Mouse (Mus musculus): ENCODE data around the gene Calhm1. TPM values are rescaled to one million over a fixed set of nuclear protein-coding genes. Genes with fewer than 3 reads are reported as not detected.
"Not testable (repeated sequence)": the region's sequence is repeated elsewhere in the genome, so short reads cannot be mapped to it uniquely, and the experiment has no call there.

Calhm1 gene
- total RNA-seq, 4 experiments from 2014 or later: not detected

DNA sequence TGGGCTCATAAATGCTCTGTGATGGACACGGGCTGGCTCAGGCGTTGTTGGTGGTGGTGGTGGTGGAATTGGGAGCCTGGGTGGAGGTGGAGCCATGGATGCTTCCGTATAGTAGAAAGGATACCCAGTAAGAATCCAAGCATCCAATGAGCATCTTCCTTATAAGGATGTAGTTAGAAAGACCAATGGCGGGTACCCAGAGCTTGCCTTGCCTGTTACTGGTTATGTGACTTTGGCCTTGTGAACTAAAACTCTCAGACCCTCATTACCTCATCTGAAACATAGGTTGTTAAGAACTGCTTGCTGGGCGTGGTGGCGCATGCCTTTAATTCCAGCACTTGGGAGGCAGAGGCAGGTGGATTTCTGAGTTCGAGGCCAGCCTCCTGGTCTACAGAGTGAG, 9.7 kb upstream of the Calhm1 start:
- DNase-seq (ENCODE audit: low spot score in 2 of 2): no peak

DNA sequence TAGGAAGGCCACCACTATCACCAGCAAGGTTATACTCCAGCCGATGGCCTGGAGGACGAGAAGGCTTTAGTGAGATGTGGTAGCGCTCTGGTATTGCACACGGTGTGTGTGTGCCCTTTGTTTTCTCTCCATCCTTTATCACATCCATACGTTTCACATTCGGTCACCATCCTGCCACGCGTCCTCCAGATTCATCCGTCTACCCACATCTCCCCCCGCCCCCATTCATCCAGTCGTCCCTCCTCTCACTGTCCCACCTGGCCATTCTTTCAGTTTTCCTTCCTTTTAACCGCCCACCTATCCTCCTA, 8.0 kb upstream of the Calhm1 start:
- no peak for DNase-seq (ENCODE audit: low spot score in 2 of 2)

- no peak for DNase-seq (ENCODE audit: low spot score in 2 of 2)
These were observed 7.4 kb upstream of the Calhm1 start for GRCm38 (mm10) chr19:47151332-47152061.

GRCm38 (mm10) chr19:47149854-47150253, 5.8 kb upstream of the Calhm1 start:
- no peak for DNase-seq (ENCODE audit: low spot score in 2 of 2)

DNA sequence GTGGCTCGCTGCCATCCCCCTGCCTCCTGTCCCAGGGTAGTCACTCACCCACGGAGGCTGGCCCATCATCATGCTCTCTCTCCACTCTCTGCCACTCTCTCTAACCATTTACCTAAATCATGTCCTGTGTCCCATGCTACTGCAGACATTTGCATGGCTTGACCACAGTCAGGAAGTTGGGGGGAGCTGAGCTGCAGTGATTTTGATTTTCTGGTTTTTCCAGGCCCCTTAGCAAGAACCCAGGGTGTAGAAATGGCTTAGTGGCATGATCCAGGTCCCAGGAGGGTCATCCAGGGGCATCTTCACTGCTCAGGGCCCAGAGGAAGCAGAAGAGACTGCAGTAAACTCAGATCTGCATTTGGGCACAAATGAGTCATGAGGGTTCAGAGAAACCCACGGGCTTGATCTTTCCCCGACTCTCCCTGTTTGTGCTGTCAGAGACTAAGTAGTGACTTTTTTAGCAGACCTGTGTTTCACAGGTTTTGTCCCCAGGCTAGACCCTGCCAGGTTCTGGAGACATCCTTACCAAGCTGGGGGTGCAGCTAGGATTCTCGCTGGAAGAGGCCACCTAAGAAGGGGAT, 4.3 kb upstream of the Calhm1 start:
- DNase-seq (ENCODE audit: low spot score in 2 of 2): no peak

- no peak for DNase-seq (ENCODE audit: low spot score in 2 of 2)
These were observed 1.6 kb downstream of the Calhm1 start for GRCm38 (mm10) chr19:47142438-47142837.

DNA sequence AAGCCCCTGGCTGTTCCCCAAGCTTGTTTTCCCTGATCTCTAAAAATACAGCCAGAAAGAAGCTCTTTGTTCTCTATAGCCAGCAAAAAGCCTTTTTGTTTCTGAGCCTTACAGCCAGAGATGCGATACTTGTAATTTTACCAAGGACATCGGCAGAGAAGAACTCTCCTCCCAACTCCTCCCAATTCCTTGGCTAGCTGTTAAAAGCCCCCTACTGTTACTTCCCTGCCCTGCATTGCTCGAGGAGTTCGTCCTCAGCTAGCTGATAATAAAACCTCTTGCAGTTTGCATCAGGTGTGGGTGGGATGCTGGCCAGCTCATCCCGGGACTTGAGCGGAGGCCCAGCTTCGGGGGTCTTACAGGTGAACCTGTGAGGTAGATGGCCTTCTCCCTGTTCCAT, 4.4 kb downstream of the Calhm1 start:
- not testable (repeated sequence) for DNase-seq (ENCODE audit: low spot score in 2 of 2)

DNA sequence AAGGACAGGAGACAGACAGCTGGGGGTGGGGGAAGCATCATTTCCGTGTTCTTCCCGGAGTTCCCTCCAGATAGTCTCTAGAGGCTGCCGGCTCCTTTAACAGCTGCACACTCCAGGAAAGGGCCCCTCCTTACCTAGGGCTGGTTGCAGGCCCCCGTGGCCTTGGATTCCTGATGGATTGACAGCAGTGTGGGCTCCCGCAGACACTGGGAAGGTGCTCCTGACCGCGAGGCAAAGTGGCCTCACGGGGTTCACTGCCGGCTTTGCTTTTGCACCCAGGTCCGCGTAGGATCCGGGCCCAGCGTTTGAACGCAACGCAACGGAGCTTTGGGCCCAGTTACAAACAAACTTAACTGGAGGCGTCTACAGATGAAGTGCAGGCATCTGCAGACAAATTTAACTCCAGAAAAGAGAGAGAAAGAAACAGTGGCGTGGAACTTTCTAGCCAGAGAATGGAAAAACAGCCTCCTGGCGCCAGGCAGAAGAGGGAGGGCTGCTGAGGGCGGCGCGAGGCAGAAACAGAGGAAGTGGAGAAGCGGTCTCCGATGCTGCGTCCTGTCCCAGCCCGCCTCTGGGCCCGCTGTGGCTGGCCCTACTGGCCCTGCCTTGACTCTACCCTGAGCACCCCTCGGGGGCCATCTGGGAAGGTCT, 6.2 kb downstream of the Calhm1 start, which contains the start of gene Calhm2:
Gene Calhm2, minus strand, starts transcription at position 524 of the 651 bp plus-strand sequence.
- peak in 1 of 2 experiments; percentile 36 for DNase-seq (ENCODE audit: low spot score in 2 of 2)

- DNase-seq (ENCODE audit: low spot score in 2 of 2): peak; percentile 44 to 68
These were observed 6.9 kb downstream of the Calhm1 start for GRCm38 (mm10) chr19:47137051-47137581.

- DNase-seq (ENCODE audit: low spot score in 2 of 2): no peak
These were observed 7.9 kb downstream of the Calhm1 start for GRCm38 (mm10) chr19:47136170-47136569.

DNA sequence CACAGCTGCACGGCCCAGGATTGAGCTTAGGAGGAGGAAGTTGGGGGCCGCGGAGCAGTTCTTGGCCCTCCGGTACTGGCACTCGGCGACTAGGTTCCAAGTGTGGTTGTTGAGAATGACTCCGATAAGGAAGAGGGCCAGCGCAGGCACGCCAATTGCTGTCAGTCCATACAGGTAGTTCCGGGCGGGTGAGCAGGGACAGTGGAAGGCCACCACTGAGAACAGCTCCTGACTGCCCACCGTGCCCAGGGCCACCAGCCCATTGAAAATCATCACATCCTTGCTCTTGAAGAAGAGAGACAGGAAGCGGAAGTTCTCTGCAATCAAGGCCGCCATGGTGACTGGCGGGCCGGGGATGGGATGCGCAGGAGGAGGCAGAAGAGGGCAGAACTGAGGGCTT, 8.5 kb downstream of the Calhm1 start:
- DNase-seq (ENCODE audit: low spot score in 2 of 2): no peak

- DNase-seq (ENCODE audit: low spot score in 2 of 2): no peak
These were observed 10.9 kb downstream of the Calhm1 start for GRCm38 (mm10) chr19:47133161-47133560.

- DNase-seq (ENCODE audit: low spot score in 2 of 2): no peak
These were observed 13.4 kb downstream of the Calhm1 start for GRCm38 (mm10) chr19:47130551-47131125.

DNA sequence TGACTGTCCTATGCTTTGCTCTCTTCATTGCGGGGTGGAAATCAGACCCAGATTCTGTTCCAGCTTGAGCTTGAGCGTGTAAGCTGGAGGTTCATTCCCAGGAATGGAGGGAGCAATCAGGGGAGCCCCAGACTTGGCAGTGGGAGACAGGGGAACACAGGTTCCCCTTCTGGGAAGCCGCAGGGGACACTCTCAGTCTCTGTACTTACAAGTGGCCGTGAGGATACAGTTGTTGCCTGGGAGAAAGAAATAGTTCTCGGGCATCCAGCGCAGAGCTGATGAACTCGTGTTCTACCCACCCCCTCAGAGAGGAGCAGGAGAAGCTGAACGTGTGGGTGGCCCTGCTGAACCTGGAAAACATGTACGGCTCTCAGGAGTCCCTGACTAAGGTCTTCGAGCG, 15.2 kb downstream of the Calhm1 start:
- no peak for DNase-seq (ENCODE audit: low spot score in 2 of 2)

DNA sequence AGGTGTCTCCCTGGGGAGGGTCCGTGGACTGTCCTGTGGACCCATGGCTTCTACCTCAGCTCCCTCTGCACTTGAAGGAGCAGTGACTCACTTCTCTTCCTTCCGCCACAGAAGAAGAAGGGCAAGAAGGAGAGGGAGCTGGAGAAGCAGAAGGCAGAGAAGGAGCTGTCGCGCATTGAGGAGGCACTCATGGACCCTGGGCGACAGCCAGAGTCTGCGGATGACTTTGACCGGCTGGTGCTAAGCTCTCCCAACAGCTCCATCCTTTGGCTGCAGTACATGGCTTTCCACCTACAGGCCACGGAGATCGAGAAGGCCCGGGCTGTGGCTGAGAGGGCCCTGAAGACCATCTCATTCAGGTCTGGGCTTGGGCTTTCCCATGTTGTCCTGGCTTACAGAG, 15.9 kb downstream of the Calhm1 start:
- DNase-seq (ENCODE audit: low spot score in 2 of 2): no peak

DNA sequence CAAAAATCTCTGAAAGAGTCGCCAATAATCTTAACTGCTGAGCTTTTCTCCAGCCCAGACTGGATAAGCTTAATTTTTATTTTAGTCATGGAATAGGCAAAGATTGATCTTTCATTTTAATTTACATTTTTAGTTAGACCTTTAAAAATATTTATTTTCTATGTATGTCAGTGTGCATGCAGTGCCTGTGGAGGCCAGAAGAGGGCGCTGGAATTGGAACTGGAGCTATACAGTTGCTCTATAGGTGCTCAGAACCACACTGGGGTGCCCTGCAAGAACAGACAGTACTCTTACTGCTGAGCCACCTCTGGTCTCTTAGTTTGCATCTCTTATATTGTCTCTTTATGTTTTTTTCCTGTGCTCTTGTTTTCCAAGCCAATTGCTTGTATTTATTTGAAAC, 21.3 kb downstream of the Calhm1 start:
- DNase-seq (ENCODE audit: low spot score in 2 of 2): no peak

DNA sequence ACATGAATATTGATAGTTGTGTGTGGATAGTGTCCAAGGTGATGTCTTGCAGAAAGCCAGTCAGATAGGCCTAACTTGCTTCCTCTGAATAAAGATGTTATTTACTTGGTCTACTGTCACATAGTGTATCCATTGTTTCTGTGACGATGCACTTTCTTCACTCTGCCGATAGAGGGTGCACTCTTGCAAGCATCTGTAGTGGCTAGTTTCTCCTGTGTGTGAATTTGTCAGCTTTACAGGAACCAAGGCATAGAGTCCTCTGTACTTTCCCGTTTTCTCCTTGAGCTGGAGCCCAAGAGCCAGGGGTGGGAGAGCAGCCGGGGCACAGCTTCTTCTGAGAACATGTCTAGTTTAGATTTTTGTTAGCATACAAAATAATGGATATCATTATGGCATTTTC, 23.0 kb downstream of the Calhm1 start:
- no peak for DNase-seq (ENCODE audit: low spot score in 2 of 2)

GRCm38 (mm10) chr19:47118634-47119033, 25.4 kb downstream of the Calhm1 start:
- no peak for DNase-seq (ENCODE audit: low spot score in 2 of 2)

DNA sequence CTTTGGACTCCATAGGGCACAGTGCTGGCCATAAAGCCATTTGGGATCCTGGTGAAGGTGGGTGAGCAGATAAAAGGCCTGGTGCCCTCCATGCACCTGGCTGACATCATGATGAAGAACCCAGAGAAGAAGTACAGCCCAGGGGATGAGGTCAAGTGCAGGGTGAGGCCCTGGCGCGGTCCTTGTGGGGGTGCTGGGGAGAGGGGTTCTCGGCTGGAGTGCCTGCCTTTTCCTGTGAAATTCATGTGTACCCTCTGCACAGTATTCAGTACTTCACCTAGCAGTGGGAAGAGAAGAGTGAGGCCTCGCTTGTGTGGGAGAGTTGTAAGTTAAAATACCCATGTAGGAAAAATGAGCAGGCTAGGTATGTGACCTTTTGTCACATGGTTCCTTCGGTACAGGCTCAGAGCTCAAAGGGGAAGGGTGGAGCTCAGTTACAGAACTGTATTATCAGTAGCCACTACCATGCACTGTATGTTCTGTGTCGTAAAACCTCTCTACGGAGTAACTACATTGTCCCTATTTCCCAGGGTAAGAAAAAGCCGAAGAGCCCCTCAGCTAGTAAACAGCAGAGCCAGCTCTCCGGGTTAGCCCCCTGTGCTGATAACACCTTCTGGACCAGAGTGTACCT, 39.3 kb downstream of the Calhm1 start:
- no peak for DNase-seq (ENCODE audit: low spot score in 2 of 2)

GRCm38 (mm10) chr19:47101080-47101479, 43.0 kb downstream of the Calhm1 start:
- no peak for DNase-seq (ENCODE audit: low spot score in 2 of 2)
